Mouse (Mus musculus): ENCODE measurements around the gene Slc22a21. TPM values are rescaled to one million over a fixed set of nuclear protein-coding genes. Genes with fewer than 3 reads are reported as not detected.

The Slc22a21 gene
- polyA plus RNA-seq, 1 experiment from 2014 or later, result 2.2 TPM

GRCm38 (mm10) chr11:54018893-54019732 lies 39.0 kb upstream of the Slc22a21 start:
- Histone ChIP-seq H3K4me1 (ENCODE audit: control insufficient read depth, insufficient read depth, low read length) (no peaks in the 10 kb centered on the region), H3K9me3 (replicated peaks; ENCODE audit: control insufficient read depth, low read length) (no peaks in the 10 kb centered on the region), H3K4me3 (ENCODE audit: low read depth, low read length) (no peak overlapping the region), H3K36me3 (replicated peaks; ENCODE audit: control insufficient read depth, insufficient read depth, low read depth, low read length) (no peaks in the 10 kb centered on the region), H3K4me2 (ENCODE audit: low read depth, low read length) (no peak overlapping the region), H3K27ac (replicated peaks; ENCODE audit: low read depth, low read length) (no peak overlapping the region), H3K9ac (replicated peaks; ENCODE audit: low read length) (no peak overlapping the region), H3K27me3 (ENCODE audit: control insufficient read depth, insufficient read depth, low read length) (no peaks in the 10 kb centered on the region)
- DNase-seq (ENCODE audit: low spot score), result no peak
- WGBS, result 84% methylated on average over 3 of the region's 3 CpGs
- no peak for ATAC-seq (replicated peaks; ENCODE audit: insufficient number of reproducible peaks, low FRiP score, low TSS enrichment, low read depth)

GRCm38 (mm10) chr11:54017596-54017995 lies 37.5 kb upstream of the Slc22a21 start:
- 74% methylated on average over 4 of the region's 4 CpGs for WGBS
- no peak overlapping the region for H3K4me3 ChIP-seq (ENCODE audit: low read depth, low read length)

GRCm38 (mm10) chr11:54016051-54016450 lies 35.9 kb upstream of the Slc22a21 start:
- no peaks in the 10 kb centered on the region for H3K4me1 ChIP-seq (ENCODE audit: control insufficient read depth, insufficient read depth, low read length)
- H3K9ac ChIP-seq (replicated peaks; ENCODE audit: low read length), result no peak overlapping the region
- H3K36me3 ChIP-seq (replicated peaks; ENCODE audit: control insufficient read depth, insufficient read depth, low read depth, low read length), result no peaks in the 10 kb centered on the region
- DNase-seq (ENCODE audit: low spot score) (no peak), ATAC-seq (replicated peaks; ENCODE audit: insufficient number of reproducible peaks, low FRiP score, low TSS enrichment, low read depth) (no peak)
- 63% methylated on average over 8 of the region's 8 CpGs for WGBS
- no peak overlapping the region for H3K4me3 ChIP-seq (ENCODE audit: low read depth, low read length)
- no peaks in the 10 kb centered on the region for H3K9me3 ChIP-seq (replicated peaks; ENCODE audit: control insufficient read depth, low read length)
- H3K4me2 ChIP-seq (ENCODE audit: low read depth, low read length), result no peak overlapping the region
- H3K27me3 ChIP-seq (ENCODE audit: control insufficient read depth, insufficient read depth, low read length), result no peaks in the 10 kb centered on the region
- no peak overlapping the region for H3K27ac ChIP-seq (replicated peaks; ENCODE audit: low read depth, low read length)

More at GRCm38 (mm10) chr11:54017596-54017995, 37.5 kb upstream of the Slc22a21 start:
- DNase-seq (ENCODE audit: low spot score), result no peak
- Histone ChIP-seq H3K27ac (replicated peaks; ENCODE audit: low read depth, low read length) (no peak overlapping the region), H3K27me3 (ENCODE audit: control insufficient read depth, insufficient read depth, low read length) (no peaks in the 10 kb centered on the region), H3K4me1 (ENCODE audit: control insufficient read depth, insufficient read depth, low read length) (no peaks in the 10 kb centered on the region), H3K4me2 (ENCODE audit: low read depth, low read length) (no peak overlapping the region), H3K36me3 (replicated peaks; ENCODE audit: control insufficient read depth, insufficient read depth, low read depth, low read length) (no peaks in the 10 kb centered on the region), H3K9ac (replicated peaks; ENCODE audit: low read length) (no peak overlapping the region), H3K9me3 (replicated peaks; ENCODE audit: control insufficient read depth, low read length) (no peaks in the 10 kb centered on the region)
- no peak for ATAC-seq (replicated peaks; ENCODE audit: insufficient number of reproducible peaks, low FRiP score, low TSS enrichment, low read depth)

GRCm38 (mm10) chr11:54012961-54013360 lies 32.8 kb upstream of the Slc22a21 start:
- DNase-seq (ENCODE audit: low spot score), result no peak
- no peak for ATAC-seq (replicated peaks; ENCODE audit: insufficient number of reproducible peaks, low FRiP score, low TSS enrichment, low read depth)
- no peaks in the 10 kb centered on the region for H3K36me3 ChIP-seq (replicated peaks; ENCODE audit: control insufficient read depth, insufficient read depth, low read depth, low read length)
- H3K9ac ChIP-seq (replicated peaks; ENCODE audit: low read length), result no peak overlapping the region
- H3K4me2 ChIP-seq (ENCODE audit: low read depth, low read length), result no peak overlapping the region
- no peaks in the 10 kb centered on the region for H3K4me1 ChIP-seq (ENCODE audit: control insufficient read depth, insufficient read depth, low read length)
- H3K27ac ChIP-seq (replicated peaks; ENCODE audit: low read depth, low read length), result no peak overlapping the region
- no peaks in the 10 kb centered on the region for H3K27me3 ChIP-seq (ENCODE audit: control insufficient read depth, insufficient read depth, low read length)
- no peak overlapping the region for H3K4me3 ChIP-seq (ENCODE audit: low read depth, low read length)
- WGBS, result 86% methylated on average over 5 of the region's 5 CpGs
- no peaks in the 10 kb centered on the region for H3K9me3 ChIP-seq (replicated peaks; ENCODE audit: control insufficient read depth, low read length)

- H3K27me3 ChIP-seq (ENCODE audit: control insufficient read depth, insufficient read depth, low read length), result no peaks in the 10 kb centered on the region
- H3K4me1 ChIP-seq (ENCODE audit: control insufficient read depth, insufficient read depth, low read length), result no peaks in the 10 kb centered on the region
- 95% methylated on average over 2 of the region's 2 CpGs for WGBS
Observed at GRCm38 (mm10) chr11:54011255-54011654, 31.1 kb upstream of the Slc22a21 start.

GRCm38 (mm10) chr11:54008416-54008920 lies 28.3 kb upstream of the Slc22a21 start:
- ATAC-seq (replicated peaks; ENCODE audit: insufficient number of reproducible peaks, low FRiP score, low TSS enrichment, low read depth) (no peak), DNase-seq (ENCODE audit: low spot score) (peak; percentile 49)
- Histone ChIP-seq H3K36me3 (replicated peaks; ENCODE audit: control insufficient read depth, insufficient read depth, low read depth, low read length) (no peaks in the 10 kb centered on the region), H3K27me3 (ENCODE audit: control insufficient read depth, insufficient read depth, low read length) (no peaks in the 10 kb centered on the region), H3K9ac (replicated peaks; ENCODE audit: low read length) (no peak overlapping the region), H3K9me3 (replicated peaks; ENCODE audit: control insufficient read depth, low read length) (no peaks in the 10 kb centered on the region), H3K27ac (replicated peaks; ENCODE audit: low read depth, low read length) (no peak overlapping the region), H3K4me3 (ENCODE audit: low read depth, low read length) (no peak overlapping the region), H3K4me1 (ENCODE audit: control insufficient read depth, insufficient read depth, low read length) (no peaks in the 10 kb centered on the region), H3K4me2 (ENCODE audit: low read depth, low read length) (no peak overlapping the region)
- WGBS, result 70% methylated on average over 10 of the region's 10 CpGs

More at GRCm38 (mm10) chr11:54011255-54011654, 31.1 kb upstream of the Slc22a21 start:
- ATAC-seq (replicated peaks; ENCODE audit: insufficient number of reproducible peaks, low FRiP score, low TSS enrichment, low read depth) (no peak), DNase-seq (ENCODE audit: low spot score) (no peak)
- Histone ChIP-seq H3K9ac (replicated peaks; ENCODE audit: low read length) (no peak overlapping the region), H3K4me2 (ENCODE audit: low read depth, low read length) (no peak overlapping the region), H3K27ac (replicated peaks; ENCODE audit: low read depth, low read length) (no peak overlapping the region), H3K4me3 (ENCODE audit: low read depth, low read length) (no peak overlapping the region), H3K9me3 (replicated peaks; ENCODE audit: control insufficient read depth, low read length) (no peaks in the 10 kb centered on the region), H3K36me3 (replicated peaks; ENCODE audit: control insufficient read depth, insufficient read depth, low read depth, low read length) (no peaks in the 10 kb centered on the region)

- Histone ChIP-seq H3K4me3 (ENCODE audit: low read depth, low read length) (no peak overlapping the region), H3K9me3 (replicated peaks; ENCODE audit: control insufficient read depth, low read length) (no peaks in the 10 kb centered on the region), H3K9ac (replicated peaks; ENCODE audit: low read length) (no peak overlapping the region), H3K27ac (replicated peaks; ENCODE audit: low read depth, low read length) (no peak overlapping the region), H3K27me3 (ENCODE audit: control insufficient read depth, insufficient read depth, low read length) (no peaks in the 10 kb centered on the region), H3K4me1 (ENCODE audit: control insufficient read depth, insufficient read depth, low read length) (no peaks in the 10 kb centered on the region), H3K36me3 (replicated peaks; ENCODE audit: control insufficient read depth, insufficient read depth, low read depth, low read length) (no peaks in the 10 kb centered on the region), H3K4me2 (ENCODE audit: low read depth, low read length) (no peak overlapping the region)
- 90% methylated on average over 11 of the region's 11 CpGs for WGBS
- no peak for ATAC-seq (replicated peaks; ENCODE audit: insufficient number of reproducible peaks, low FRiP score, low TSS enrichment, low read depth)
- no peak for DNase-seq (ENCODE audit: low spot score)
Observed at GRCm38 (mm10) chr11:54007717-54008116, 27.6 kb upstream of the Slc22a21 start.

- Histone ChIP-seq H3K4me3 (ENCODE audit: low read depth, low read length) (no peak overlapping the region), H3K9me3 (replicated peaks; ENCODE audit: control insufficient read depth, low read length) (no peaks in the 10 kb centered on the region), H3K4me1 (ENCODE audit: control insufficient read depth, insufficient read depth, low read length) (no peaks in the 10 kb centered on the region), H3K36me3 (replicated peaks; ENCODE audit: control insufficient read depth, insufficient read depth, low read depth, low read length) (no peaks in the 10 kb centered on the region), H3K4me2 (ENCODE audit: low read depth, low read length) (no peak overlapping the region), H3K27ac (replicated peaks; ENCODE audit: low read depth, low read length) (no peak overlapping the region), H3K27me3 (ENCODE audit: control insufficient read depth, insufficient read depth, low read length) (no peaks in the 10 kb centered on the region), H3K9ac (replicated peaks; ENCODE audit: low read length) (no peak overlapping the region)
- no peak for DNase-seq (ENCODE audit: low spot score)
- no peak for ATAC-seq (replicated peaks; ENCODE audit: insufficient number of reproducible peaks, low FRiP score, low TSS enrichment, low read depth)
- 92% methylated on average over 4 of the region's 4 CpGs for WGBS
Observed at GRCm38 (mm10) chr11:54006901-54007300, 26.8 kb upstream of the Slc22a21 start.

All from embryonic facial prominence, embryonic 11.5 days (tissue).